Mouse (Mus musculus) heart, embryonic 16.5 days (tissue): ENCODE results near the gene Cib4. TPM values are rescaled to one million over a fixed set of nuclear protein-coding genes. Genes with fewer than 3 reads are reported as not detected.
A peak's percentile ranks its signal among the peaks of the same experiment; 100 is the strongest.

Source experiments
- ATAC-seq: fragments of 200-750 bp; cut with Nextera tagmentation; replicated peaks from 2 replicates; pipeline ENCODE4 v1.8.0; 2017; ENCODE audit warnings: moderate number of reproducible peaks; ENCODE audit not compliant: insufficient read depth, low FRiP score; ENCODE audit errors: extremely low read depth
- H3K27ac ChIP-seq: fragments of 300-500 bp; sonication (generic); 2 replicates; pipeline ENCODE4 v1.5.1; 2014; ENCODE audit warnings: mild to moderate bottlenecking, low read length, control low read depth, moderate library complexity
- H3K27me3 ChIP-seq: fragments of 300-500 bp; sonication (generic); 2 replicates; pipeline ENCODE4 v1.6.1; 2014; ENCODE audit warnings: low read length, mixed read lengths; ENCODE audit not compliant: control insufficient read depth, insufficient read depth
- H3K36me3 ChIP-seq: fragments of 300-500 bp; sonication (generic); 2 replicates; pipeline ENCODE4 v1.6.1; 2014; ENCODE audit not compliant: control insufficient read depth, insufficient read depth
- H3K4me1 ChIP-seq: fragments of 300-500 bp; sonication (generic); 2 replicates; pipeline ENCODE4 v1.6.1; 2014; ENCODE audit warnings: low read length, mixed read lengths; ENCODE audit not compliant: control insufficient read depth, insufficient read depth
- H3K4me2 ChIP-seq: fragments of 300-500 bp; sonication (generic); 2 replicates; pipeline ENCODE4 v1.6.1; 2014; ENCODE audit warnings: low read depth, mild to moderate bottlenecking, control low read depth, low read length
- H3K4me3 ChIP-seq: fragments of 300-500 bp; sonication (generic); 2 replicates; pipeline ENCODE4 v1.5.1; 2014; ENCODE audit warnings: mild to moderate bottlenecking, control low read depth, low read length
- H3K9ac ChIP-seq: fragments of 300-500 bp; sonication (generic); 2 replicates; pipeline ENCODE4 v1.6.1; 2014; ENCODE audit warnings: low read length, control low read depth
- H3K9me3 ChIP-seq: fragments of 300-500 bp; sonication (generic); replicated peaks from 2 replicates; pipeline ENCODE4 v1.6.1; 2016; ENCODE audit warnings: low read length; ENCODE audit not compliant: control insufficient read depth
- WGBS: fragments of 180-500 bp; shearing (Covaris S2); extraction: QIAGEN DNeasy Blood & Tissue Kit; methylation state at CpG from one replicate; pipeline ENCODE4 v1.1.7; 2014; 5-methylcytosine and 5-hydroxymethylcytosine counted together
- polyA plus RNA-seq: library from polyadenylated mRNA; unstranded; fragments of >200 nt; fragmentation: Nextera tagmentation; extraction: Ambion mirVana; gene quantifications from 2 replicates; pipeline ENCODE4 v1.2.1, GENCODE M21; 2015

Gene Cib4
- polyA plus RNA-seq, 1 experiment from 2014 or later = not detected

DNA sequence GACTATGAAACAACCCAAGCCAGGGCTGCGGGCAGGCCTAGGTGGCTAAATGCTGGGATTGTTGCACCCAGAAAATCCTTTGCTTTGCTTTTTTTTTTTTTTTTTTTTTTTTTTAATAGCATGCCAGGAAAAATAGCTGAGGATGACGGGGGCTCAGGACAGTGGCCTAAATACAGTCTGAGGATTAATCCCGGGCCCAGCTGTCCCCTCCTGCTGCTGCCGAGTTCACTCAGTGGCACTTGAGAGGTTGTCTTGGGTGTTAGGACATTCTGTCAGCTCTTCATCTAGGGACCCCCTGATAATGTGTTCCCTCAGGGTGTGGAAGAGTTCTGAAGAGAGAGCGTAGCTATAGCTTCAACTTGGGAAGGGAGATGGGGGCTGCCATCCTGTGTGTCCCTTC lies 18.5 kb downstream of the Cib4 start:
- no peaks in the 10 kb centered on the region for H3K27me3 ChIP-seq
- H3K27ac ChIP-seq = no peak overlapping the region
- H3K9ac ChIP-seq = no peak overlapping the region
- H3K4me3 ChIP-seq = no peak overlapping the region
- WGBS = 67% methylated on average over 5 of the region's 5 CpGs
- no peaks in the 10 kb centered on the region for H3K4me1 ChIP-seq
- no peak for ATAC-seq
- H3K36me3 ChIP-seq = no peaks in the 10 kb centered on the region
- no peaks in the 10 kb centered on the region for H3K9me3 ChIP-seq
- H3K4me2 ChIP-seq = no peak overlapping the region

GRCm38 (mm10) chr5:30525920-30526836 lies 19.5 kb downstream of the Cib4 start:
- H3K9me3 ChIP-seq = no peaks in the 10 kb centered on the region
- H3K4me3 ChIP-seq = no peak overlapping the region
- no peak overlapping the region for H3K4me2 ChIP-seq
- no peaks in the 10 kb centered on the region for H3K27me3 ChIP-seq
- WGBS = 26% methylated on average over 12 of the region's 12 CpGs
- ATAC-seq = peak; percentile 18; the same call in 1 of the 2 replicates
- H3K36me3 ChIP-seq = no peaks in the 10 kb centered on the region
- H3K9ac ChIP-seq = no peak overlapping the region
- H3K27ac ChIP-seq = no peak overlapping the region
- H3K4me1 ChIP-seq = no peaks in the 10 kb centered on the region

DNA sequence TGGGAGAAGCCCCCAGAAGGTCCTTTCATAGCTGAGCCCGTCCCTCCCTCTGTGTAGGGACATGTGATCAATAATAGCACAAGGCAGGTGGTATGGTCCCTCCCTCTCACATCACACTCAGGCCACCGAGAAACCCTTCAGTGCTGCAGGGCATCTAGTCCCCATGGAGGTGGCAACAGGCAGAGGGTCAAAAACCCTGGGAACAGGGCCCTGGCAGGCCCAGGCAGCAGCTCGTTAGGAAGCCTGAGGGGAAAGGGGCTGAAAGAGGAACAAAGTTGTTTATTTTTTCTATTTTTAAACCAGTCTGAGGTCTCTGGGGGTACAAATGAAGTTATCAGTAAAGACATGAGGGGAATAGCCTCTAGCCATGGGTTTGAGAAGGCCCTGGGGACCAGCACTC lies 21.4 kb downstream of the Cib4 start:
- no peaks in the 10 kb centered on the region for H3K36me3 ChIP-seq

DNA sequence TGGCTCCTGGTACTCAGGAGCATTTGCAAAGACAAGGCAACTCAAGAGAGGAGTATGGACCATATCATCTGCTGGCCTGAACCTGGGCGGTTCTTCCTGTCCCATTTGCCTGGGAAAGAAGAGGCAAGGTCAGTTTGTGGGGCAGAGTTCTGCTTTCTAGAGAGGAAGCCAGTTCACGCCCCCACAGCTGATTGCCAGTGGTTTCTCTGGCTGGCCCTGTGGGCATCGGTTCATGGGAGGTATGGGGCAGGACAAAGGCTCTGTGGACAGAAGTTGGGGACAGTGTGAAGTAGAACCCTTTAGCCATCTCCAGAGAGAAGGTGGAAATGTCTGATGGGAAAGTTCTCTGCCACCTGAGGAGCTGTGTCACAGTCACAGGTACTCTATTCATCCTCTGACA lies 22.5 kb downstream of the Cib4 start:
- no peak overlapping the region for H3K27ac ChIP-seq
- no peak overlapping the region for H3K4me3 ChIP-seq
- H3K4me1 ChIP-seq = no peaks in the 10 kb centered on the region
- no peaks in the 10 kb centered on the region for H3K9me3 ChIP-seq
- H3K36me3 ChIP-seq = no peaks in the 10 kb centered on the region
- 77% methylated on average over 3 of the region's 3 CpGs for WGBS
- no peak for ATAC-seq
- no peaks in the 10 kb centered on the region for H3K27me3 ChIP-seq
- no peak overlapping the region for H3K4me2 ChIP-seq
- no peak overlapping the region for H3K9ac ChIP-seq

More for the DNA sequence above, 21.4 kb downstream of the Cib4 start:
- Histone ChIP-seq H3K4me1 (no peaks in the 10 kb centered on the region), H3K9ac (no peak overlapping the region), H3K27ac (no peak overlapping the region), H3K27me3 (no peaks in the 10 kb centered on the region), H3K4me2 (no peak overlapping the region), H3K9me3 (no peaks in the 10 kb centered on the region), H3K4me3 (no peak overlapping the region)
- no peak for ATAC-seq
- 44% methylated on average over 3 of the region's 3 CpGs for WGBS

DNA sequence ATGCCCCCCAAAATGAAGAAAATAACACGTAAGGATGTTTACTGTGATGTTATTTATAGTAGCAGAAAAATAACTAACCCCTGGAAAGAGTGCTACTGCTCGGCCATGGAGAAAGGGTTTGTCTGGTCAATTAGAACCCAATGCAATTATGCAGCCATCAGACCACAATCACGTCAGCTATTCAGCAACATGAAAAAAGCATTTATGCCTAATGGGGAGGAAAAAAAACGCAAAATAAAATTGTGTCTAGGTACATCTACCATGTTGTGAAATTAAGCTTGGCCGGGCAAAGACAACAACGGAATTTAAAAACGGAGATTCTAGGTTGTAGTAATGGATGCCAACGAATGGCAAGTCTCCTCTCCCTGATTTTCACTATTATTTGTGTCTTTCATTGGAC lies 23.2 kb downstream of the Cib4 start:
- Histone ChIP-seq H3K4me1 (no peaks in the 10 kb centered on the region), H3K27me3 (no peaks in the 10 kb centered on the region), H3K27ac (no peak overlapping the region), H3K36me3 (no peaks in the 10 kb centered on the region), H3K9me3 (no peaks in the 10 kb centered on the region), H3K4me3 (no peak overlapping the region), H3K4me2 (no peak overlapping the region), H3K9ac (no peak overlapping the region)
- no peak for ATAC-seq
- 85% methylated on average over 8 of the region's 8 CpGs for WGBS

DNA sequence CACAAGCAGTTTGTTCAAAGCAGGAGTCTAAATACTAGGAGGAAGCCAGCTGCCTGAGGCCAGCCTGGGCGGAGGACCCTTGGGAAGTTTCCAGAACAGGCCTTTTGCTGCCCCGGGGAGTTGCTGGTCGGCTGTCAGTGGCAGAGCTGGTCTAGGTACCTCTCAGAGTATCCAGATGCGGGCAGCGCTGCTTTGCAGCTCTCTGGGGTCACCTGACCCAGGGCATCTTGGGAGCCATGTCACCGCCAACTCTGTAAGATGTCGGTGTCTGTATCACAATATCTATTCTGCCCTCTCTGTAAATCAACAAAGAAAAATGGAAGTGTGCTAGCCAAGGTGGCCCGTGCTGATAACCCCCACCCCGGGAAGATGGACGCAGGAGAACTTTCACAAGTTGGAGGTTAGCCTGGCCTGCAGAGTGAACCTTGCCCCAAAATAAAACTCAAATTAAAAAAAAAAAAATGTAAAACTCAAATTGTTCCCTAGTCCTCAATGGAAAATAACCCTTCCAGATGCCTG lies 25.4 kb downstream of the Cib4 start:
- WGBS = 77% methylated on average over 10 of the region's 10 CpGs
- no peak overlapping the region for H3K27ac ChIP-seq
- no peak overlapping the region for H3K4me3 ChIP-seq
- ATAC-seq = no peak
- H3K4me1 ChIP-seq = no peaks in the 10 kb centered on the region
- no peaks in the 10 kb centered on the region for H3K36me3 ChIP-seq
- H3K9me3 ChIP-seq = no peaks in the 10 kb centered on the region
- H3K27me3 ChIP-seq = no peaks in the 10 kb centered on the region
- H3K4me2 ChIP-seq = no peak overlapping the region
- H3K9ac ChIP-seq = no peak overlapping the region

GRCm38 (mm10) chr5:30519494-30519893 lies 26.1 kb downstream of the Cib4 start:
- ATAC-seq = no peak
- Histone ChIP-seq H3K4me2 (no peak overlapping the region), H3K9ac (no peak overlapping the region), H3K27me3 (no peaks in the 10 kb centered on the region), H3K36me3 (no peaks in the 10 kb centered on the region), H3K9me3 (no peaks in the 10 kb centered on the region), H3K4me3 (no peak overlapping the region), H3K4me1 (no peaks in the 10 kb centered on the region), H3K27ac (no peak overlapping the region)
- 57% methylated on average over 7 of the region's 7 CpGs for WGBS

DNA sequence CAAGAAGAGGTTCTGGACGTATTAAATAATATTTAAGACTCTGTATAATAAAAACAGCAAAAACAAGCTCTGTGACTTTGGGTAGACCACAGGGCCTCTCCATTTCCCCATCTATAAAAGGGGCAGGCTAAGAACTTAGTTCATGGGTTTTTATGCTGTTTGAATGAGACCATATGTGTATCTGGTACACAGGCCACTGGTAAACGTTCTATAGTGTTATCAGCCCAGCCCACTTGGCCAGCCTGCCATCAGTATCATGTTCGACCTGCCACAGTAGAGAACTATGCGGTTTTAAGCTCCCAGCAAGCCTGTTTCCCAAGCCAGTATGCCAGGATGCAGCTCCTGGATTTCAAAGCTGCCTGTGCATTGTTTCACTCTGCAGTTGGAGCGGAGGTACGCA lies 27.1 kb downstream of the Cib4 start:
- Histone ChIP-seq H3K9me3 (no peaks in the 10 kb centered on the region), H3K4me1 (no peaks in the 10 kb centered on the region), H3K9ac (no peak overlapping the region), H3K4me2 (no peak overlapping the region), H3K36me3 (no peaks in the 10 kb centered on the region), H3K27ac (no peak overlapping the region), H3K4me3 (no peak overlapping the region), H3K27me3 (no peaks in the 10 kb centered on the region)
- ATAC-seq = no peak
- 57% methylated on average over 6 of the region's 6 CpGs for WGBS

- Histone ChIP-seq H3K4me3 (no peak overlapping the region), H3K9ac (no peak overlapping the region), H3K27me3 (no peaks in the 10 kb centered on the region), H3K36me3 (no peaks in the 10 kb centered on the region), H3K9me3 (no peaks in the 10 kb centered on the region), H3K4me2 (no peak overlapping the region), H3K4me1 (no peaks in the 10 kb centered on the region), H3K27ac (no peak overlapping the region)
- ATAC-seq = no peak
- WGBS = 62% methylated on average over 5 of the region's 5 CpGs
These were observed 27.5 kb downstream of the Cib4 start for GRCm38 (mm10) chr5:30518108-30518507.
